Mouse (Mus musculus): ENCODE measurements at regions not wholly inside any gene's neighbourhood (a gene's known extent, or its start where the extent isn't known, plus 50 kb on each side); places are given as distances from the start of the nearest gene placed in this dataset.

GRCm38 (mm10) chr5:118351301-118351700 lies 106.3 kb downstream of the 2410131K14Rik start:
- TF ChIP-seq CTCF (IDR thresholded peaks at IDR 0.05; ENCODE audit: low read depth, low read length), result no peak
- no peak for TF ChIP-seq POLR2AphosphoS5 (IDR thresholded peaks at IDR 0.05; ENCODE audit: insufficient replicate concordance, low read depth, low read length)
- no peak for TF ChIP-seq TAL1 (conservative IDR thresholded peaks at IDR 0.05; ENCODE audit: low read depth, low read length)
- TF ChIP-seq GATA2 (IDR thresholded peaks at IDR 0.05; ENCODE audit: borderline replicate concordance, low read depth, low read length), result no peak

All from G1E (cell line).